Mouse (Mus musculus) kidney, postnatal 25 days (tissue): Measurements from ENCODE around the gene Vamp3.
"Not testable (repeated sequence)": the region's sequence is repeated elsewhere in the genome, so short reads cannot be mapped to it uniquely, and the experiment has no call there.

ENCODE experiments used
- DNase-seq, 2 experiments: peaks; one replicate each; pipeline ENCODE4 v3.0.0; 2021; ENCODE audit warnings: mixed read lengths in 2 of 2

The Vamp3 gene

DNA sequence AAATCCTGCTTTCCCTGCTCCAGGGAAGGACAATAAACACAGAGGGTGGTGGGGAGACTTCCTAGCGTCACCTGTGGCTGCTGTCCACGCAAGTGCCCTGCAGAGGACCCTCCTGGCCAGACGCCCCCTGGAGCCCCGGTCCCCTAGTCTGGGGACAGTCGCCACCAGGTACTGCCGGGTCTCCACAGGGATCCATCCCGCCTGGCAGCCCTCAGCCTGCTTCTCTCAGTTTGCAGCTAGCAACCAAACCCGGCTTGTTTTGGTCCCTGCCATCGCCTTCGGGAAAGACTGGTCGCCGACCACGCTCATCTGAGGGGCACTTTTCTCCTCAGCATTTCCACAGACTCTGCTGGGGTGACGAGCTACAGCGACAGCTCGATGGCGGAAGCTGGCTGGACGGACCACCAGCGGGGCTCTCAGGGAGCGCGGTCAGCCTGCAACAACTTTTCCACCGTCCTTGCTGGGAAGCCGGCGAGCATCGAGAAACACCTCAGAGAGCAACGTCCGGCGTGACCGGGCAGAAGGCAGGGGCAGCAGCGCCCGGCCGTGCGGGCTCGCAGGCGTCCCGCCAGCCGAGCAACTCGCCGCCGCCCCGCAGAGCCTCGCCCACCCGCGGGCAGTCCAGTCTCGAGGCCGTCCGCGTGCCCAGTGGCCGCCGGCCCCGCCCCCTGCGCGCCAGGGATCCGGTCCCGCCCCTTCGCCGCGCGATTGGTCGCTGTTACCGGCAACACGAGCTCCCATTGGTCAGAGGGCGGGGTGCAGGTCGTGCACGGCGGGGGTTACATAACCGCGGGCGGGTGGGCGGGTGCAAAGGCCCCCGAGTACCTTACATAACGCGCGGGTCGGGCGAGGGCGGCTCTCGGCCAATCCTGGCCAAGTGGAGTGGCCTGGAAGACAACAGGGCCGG is 13.5 kb downstream of the Vamp3 start, which contains the start of gene Per3:
TSS of gene Per3 (minus strand) at position 629 of the 907 bp plus-strand sequence.
- peak; percentile 99 for DNase-seq

- DNase-seq: peak; percentile 37 to 61
Observed at GRCm38 (mm10) chr4:151043281-151043680, 14.5 kb downstream of the Vamp3 start.

GRCm38 (mm10) chr4:151041506-151041905 is 16.3 kb downstream of the Vamp3 start:
- no peak for DNase-seq

DNA sequence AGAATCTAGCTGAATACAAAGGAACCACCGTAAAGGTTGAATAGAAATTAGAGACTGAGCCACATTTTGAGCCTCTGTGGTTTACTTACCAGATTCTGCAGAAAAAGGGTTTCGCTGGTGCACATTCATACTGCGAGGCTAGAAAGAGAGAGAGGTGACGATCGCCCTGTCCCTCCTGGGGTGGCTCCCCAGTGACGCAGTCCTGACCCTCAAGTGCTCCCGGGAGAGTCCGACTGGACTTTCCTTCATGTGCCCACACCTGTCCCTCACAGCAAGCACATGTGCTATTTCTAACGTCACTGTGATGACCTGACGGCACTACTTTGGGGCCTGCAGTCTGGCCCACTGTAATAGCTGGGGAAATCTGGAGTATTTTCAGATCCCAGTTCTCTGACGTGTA is 20.0 kb downstream of the Vamp3 start:
- no peak for DNase-seq

- no peak for DNase-seq
Observed at GRCm38 (mm10) chr4:151036521-151036920, 21.2 kb downstream of the Vamp3 start.

DNA sequence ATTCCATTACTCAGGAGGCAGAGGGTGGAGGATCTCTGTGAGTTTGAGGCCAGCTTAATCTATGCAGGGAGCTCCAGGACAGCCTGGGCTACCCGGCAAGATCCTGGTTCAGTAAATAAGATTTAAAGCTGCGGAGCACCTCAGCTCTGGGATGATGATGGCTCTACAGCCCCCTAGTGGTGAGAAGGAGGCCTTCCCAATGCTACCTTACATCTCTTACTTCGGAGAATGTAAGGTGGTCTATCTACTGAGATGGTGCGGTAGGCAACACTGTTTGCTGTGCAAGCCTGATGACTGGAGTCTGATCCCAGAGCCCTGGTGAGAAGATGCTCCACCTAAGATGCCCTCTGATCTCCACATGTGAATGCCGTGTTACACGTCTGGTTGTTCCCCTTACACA is 30.8 kb downstream of the Vamp3 start:
- peak in 1 of 2 experiments; percentile 43 for DNase-seq

GRCm38 (mm10) chr4:151024152-151024551 is 33.6 kb downstream of the Vamp3 start:
- no peak for DNase-seq

GRCm38 (mm10) chr4:151017356-151017755 is 40.4 kb downstream of the Vamp3 start:
- not testable (repeated sequence) for DNase-seq

DNA sequence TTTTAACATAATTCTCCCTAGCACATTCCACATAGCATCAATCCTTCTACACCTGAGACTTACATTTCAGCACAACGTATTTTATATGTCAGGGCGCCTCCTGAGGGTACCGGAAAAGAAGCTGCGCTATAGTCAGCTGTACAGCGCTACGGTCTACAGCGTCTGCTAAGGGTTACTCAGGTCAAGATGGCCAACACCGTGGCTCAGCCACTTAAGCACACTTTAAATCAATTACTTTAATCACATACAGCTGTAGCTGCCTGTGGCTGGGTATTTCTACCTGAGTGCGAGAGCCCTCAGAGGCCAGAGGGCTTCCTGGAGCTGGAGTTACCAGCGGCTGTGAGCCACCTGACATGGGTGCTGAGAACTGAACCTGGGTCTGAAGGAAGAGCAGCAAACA is 41.8 kb downstream of the Vamp3 start:
- no peak for DNase-seq

GRCm38 (mm10) chr4:151010316-151010715 is 47.4 kb downstream of the Vamp3 start:
- DNase-seq: no peak

GRCm38 (mm10) chr4:151006945-151007344 is 50.8 kb downstream of the Vamp3 start:
- DNase-seq: peak; percentile 57 to 64

DNA sequence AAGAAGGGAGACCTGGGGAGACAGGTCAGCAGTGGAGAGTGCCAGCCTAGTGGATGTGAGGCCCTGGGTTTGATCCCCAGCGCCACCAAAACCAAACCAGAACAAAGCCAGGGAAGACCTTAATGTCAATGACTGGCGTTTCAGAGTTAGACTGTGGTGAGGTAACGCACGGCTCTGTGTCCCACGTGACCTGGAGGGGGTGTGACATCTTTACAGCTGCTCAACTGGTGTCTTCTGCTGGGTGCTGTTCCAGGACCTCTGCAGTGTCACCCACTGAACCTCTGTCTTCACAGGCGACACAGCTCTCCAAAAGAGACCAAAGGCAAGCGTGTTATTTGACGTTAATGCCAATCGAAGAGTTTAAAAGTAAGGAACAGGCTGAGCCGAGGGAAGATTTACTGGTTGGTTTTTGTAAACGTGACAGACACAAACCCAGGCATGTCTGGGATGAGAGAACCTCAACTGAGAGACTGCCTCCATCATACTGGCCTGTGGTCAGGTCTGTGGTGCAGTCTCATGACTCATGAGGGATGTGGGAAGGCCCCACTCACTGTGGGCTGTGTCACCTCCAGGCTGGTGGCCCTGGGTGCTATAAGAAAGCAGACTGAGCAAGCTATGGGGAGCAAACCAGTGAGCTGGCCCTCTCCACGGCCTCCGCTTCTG is 52.0 kb downstream of the Vamp3 start:
- DNase-seq: no peak

GRCm38 (mm10) chr4:151001397-151001796 is 56.4 kb downstream of the Vamp3 start:
- no peak for DNase-seq

DNA sequence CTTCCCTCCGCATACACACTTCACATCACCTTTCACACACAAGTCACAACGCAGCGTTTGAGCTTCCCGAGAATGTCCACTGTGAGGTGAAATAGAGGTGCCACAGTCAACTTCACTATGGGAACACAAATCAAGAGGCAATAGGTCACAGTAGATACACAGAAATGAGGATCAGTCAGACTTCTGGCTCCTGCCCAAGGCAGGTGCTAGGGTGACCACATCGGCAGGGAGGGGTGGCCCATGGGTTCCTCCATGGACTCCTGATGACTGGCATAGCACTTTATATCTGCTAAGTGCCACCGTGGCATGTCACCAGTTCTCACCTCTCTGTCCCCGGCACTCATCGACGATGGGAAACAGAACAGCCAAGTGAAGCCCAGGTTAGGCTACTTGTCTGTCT is 59.1 kb downstream of the Vamp3 start:
- DNase-seq: peak in 1 of 2 experiments; percentile 20
